Mouse (Mus musculus) lung, postnatal 25 days (tissue): Measurements from ENCODE around the gene Fyb.

Experiments
- DNase-seq: peaks from one replicate; pipeline ENCODE4 v3.0.0; 2022; ENCODE audit warnings: low spot score

Gene Fyb

GRCm38 (mm10) chr15:6661951-6662350, 139.3 kb downstream of the Fyb start:
- no peak for DNase-seq

GRCm38 (mm10) chr15:6663991-6664390, 141.3 kb downstream of the Fyb start:
- DNase-seq: no peak

GRCm38 (mm10) chr15:6666072-6666471, 143.4 kb downstream of the Fyb start:
- no peak for DNase-seq

GRCm38 (mm10) chr15:6668793-6669437, 146.3 kb downstream of the Fyb start:
- no peak for DNase-seq

GRCm38 (mm10) chr15:6678479-6678878, 155.8 kb downstream of the Fyb start:
- DNase-seq: no peak

GRCm38 (mm10) chr15:6702164-6702563, 179.5 kb downstream of the Fyb start:
- no peak for DNase-seq

- no peak for DNase-seq
These were observed 182.8 kb downstream of the Fyb start for GRCm38 (mm10) chr15:6705351-6705901.

- peak; percentile 54 for DNase-seq
These were observed 184.9 kb downstream of the Fyb start for GRCm38 (mm10) chr15:6707551-6707935.

GRCm38 (mm10) chr15:6707936-6708525, 185.4 kb downstream of the Fyb start, which contains the start of gene Rictor:
Gene Rictor, plus strand, starts transcription at chr15:6708379.
- DNase-seq: peak; percentile 73

GRCm38 (mm10) chr15:6708526-6709441, 186.1 kb downstream of the Fyb start:
- peak; percentile 28 for DNase-seq

- DNase-seq: no peak
These were observed 187.0 kb downstream of the Fyb start for GRCm38 (mm10) chr15:6709618-6710017.

- DNase-seq: no peak
These were observed 187.7 kb downstream of the Fyb start for GRCm38 (mm10) chr15:6710341-6710740.

- DNase-seq: no peak
These were observed 188.6 kb downstream of the Fyb start for GRCm38 (mm10) chr15:6711226-6711625.
